Mouse (Mus musculus): ENCODE measurements around the gene 9430015G10Rik. TPM values are rescaled to one million over a fixed set of nuclear protein-coding genes. Genes with fewer than 3 reads are reported as not detected.

9430015G10Rik gene
- polyA plus RNA-seq, 1 experiment = 19.2 TPM

- no peaks in the 10 kb centered on the region for H3K36me3 ChIP-seq (ENCODE audit: control insufficient read depth, insufficient read depth)
- peaks cover 18% of the 10 kb centered on the region for H3K27me3 ChIP-seq (ENCODE audit: control insufficient read depth, insufficient read depth, insufficient read length)
- H3K4me3 ChIP-seq (ENCODE audit: insufficient read depth, poor library complexity, severe bottlenecking) = no peak overlapping the region
- no peaks in the 10 kb centered on the region for H3K79me3 ChIP-seq (ENCODE audit: low read depth)
- no peak overlapping the region for H3ac ChIP-seq (ENCODE audit: control insufficient read depth, insufficient read length, low read depth)
- TF ChIP-seq USF1 (IDR thresholded peaks at IDR 0.05; ENCODE audit: low read depth) (no peak), MYOD1 (IDR thresholded peaks at IDR 0.05; ENCODE audit: control insufficient read depth, insufficient read length, low read depth) (no peak), MYOG (IDR thresholded peaks at IDR 0.05; ENCODE audit: control insufficient read depth, extremely low read depth, insufficient read length) (no peak), CEBPB (IDR thresholded peaks at IDR 0.05; ENCODE audit: low read depth) (no peak), FOSL1 (IDR thresholded peaks at IDR 0.05; ENCODE audit: insufficient read depth, low read length, poor library complexity, severe bottlenecking) (no peak), CTCF (IDR thresholded peaks at IDR 0.05; ENCODE audit: control insufficient read depth, insufficient read depth, insufficient read length) (no peak), MAX (IDR thresholded peaks at IDR 0.05) (no peak)
- H3K79me2 ChIP-seq (ENCODE audit: control insufficient read depth, insufficient read depth) = no peaks in the 10 kb centered on the region
These were observed 42.4 kb upstream of the 9430015G10Rik start for GRCm38 (mm10) chr4:156067256-156067949.

GRCm38 (mm10) chr4:156069701-156070100 lies 40.1 kb upstream of the 9430015G10Rik start:
- no peaks in the 10 kb centered on the region for H3K79me3 ChIP-seq (ENCODE audit: low read depth)
- peaks cover 16% of the 10 kb centered on the region for H3K27me3 ChIP-seq (ENCODE audit: control insufficient read depth, insufficient read depth, insufficient read length)
- H3K4me3 ChIP-seq (ENCODE audit: insufficient read depth, poor library complexity, severe bottlenecking) = no peak overlapping the region
- no peak overlapping the region for H3ac ChIP-seq (ENCODE audit: control insufficient read depth, insufficient read length, low read depth)
- TF ChIP-seq MAX (IDR thresholded peaks at IDR 0.05) = no peak
- TF ChIP-seq CTCF (IDR thresholded peaks at IDR 0.05; ENCODE audit: control insufficient read depth, insufficient read depth, insufficient read length) = no peak
- no peak for TF ChIP-seq FOSL1 (IDR thresholded peaks at IDR 0.05; ENCODE audit: insufficient read depth, low read length, poor library complexity, severe bottlenecking)
- no peak for TF ChIP-seq USF1 (IDR thresholded peaks at IDR 0.05; ENCODE audit: low read depth)
- no peaks in the 10 kb centered on the region for H3K36me3 ChIP-seq (ENCODE audit: control insufficient read depth, insufficient read depth)
- no peaks in the 10 kb centered on the region for H3K79me2 ChIP-seq (ENCODE audit: control insufficient read depth, insufficient read depth)

GRCm38 (mm10) chr4:156070276-156070675 lies 39.5 kb upstream of the 9430015G10Rik start:
- H3K4me3 ChIP-seq (ENCODE audit: insufficient read depth, poor library complexity, severe bottlenecking) = no peak overlapping the region
- H3K27me3 ChIP-seq (ENCODE audit: control insufficient read depth, insufficient read depth, insufficient read length) = peaks cover 13% of the 10 kb centered on the region
- no peak overlapping the region for H3ac ChIP-seq (ENCODE audit: control insufficient read depth, insufficient read length, low read depth)
- no peaks in the 10 kb centered on the region for H3K79me2 ChIP-seq (ENCODE audit: control insufficient read depth, insufficient read depth)
- TF ChIP-seq FOSL1 (IDR thresholded peaks at IDR 0.05; ENCODE audit: insufficient read depth, low read length, poor library complexity, severe bottlenecking) (no peak), CTCF (IDR thresholded peaks at IDR 0.05; ENCODE audit: control insufficient read depth, insufficient read depth, insufficient read length) (no peak), MAX (IDR thresholded peaks at IDR 0.05) (no peak), USF1 (IDR thresholded peaks at IDR 0.05; ENCODE audit: low read depth) (no peak), CEBPB (IDR thresholded peaks at IDR 0.05; ENCODE audit: low read depth) (no peak), MYOD1 (IDR thresholded peaks at IDR 0.05; ENCODE audit: control insufficient read depth, insufficient read length, low read depth) (no peak), MYOG (IDR thresholded peaks at IDR 0.05; ENCODE audit: control insufficient read depth, extremely low read depth, insufficient read length) (no peak)
- H3K36me3 ChIP-seq (ENCODE audit: control insufficient read depth, insufficient read depth) = no peaks in the 10 kb centered on the region
- H3K79me3 ChIP-seq (ENCODE audit: low read depth) = no peaks in the 10 kb centered on the region

- H3K4me3 ChIP-seq (ENCODE audit: insufficient read depth, poor library complexity, severe bottlenecking) = no peak overlapping the region
These were observed 39.1 kb upstream of the 9430015G10Rik start for GRCm38 (mm10) chr4:156070716-156071115.

GRCm38 (mm10) chr4:156076911-156077382 lies 32.8 kb upstream of the 9430015G10Rik start:
- Histone ChIP-seq H3ac (ENCODE audit: control insufficient read depth, insufficient read length, low read depth) (no peak overlapping the region), H3K79me2 (ENCODE audit: control insufficient read depth, insufficient read depth) (no peaks in the 10 kb centered on the region), H3K27me3 (ENCODE audit: control insufficient read depth, insufficient read depth, insufficient read length) (peaks cover 27% of the 10 kb centered on the region), H3K4me3 (ENCODE audit: insufficient read depth, poor library complexity, severe bottlenecking) (no peak overlapping the region), H3K79me3 (ENCODE audit: low read depth) (no peaks in the 10 kb centered on the region), H3K36me3 (ENCODE audit: control insufficient read depth, insufficient read depth) (no peaks in the 10 kb centered on the region)
- TF ChIP-seq MYOD1 (IDR thresholded peaks at IDR 0.05; ENCODE audit: control insufficient read depth, insufficient read length, low read depth) = no peak
- no peak for TF ChIP-seq FOSL1 (IDR thresholded peaks at IDR 0.05; ENCODE audit: insufficient read depth, low read length, poor library complexity, severe bottlenecking)
- TF ChIP-seq USF1 (IDR thresholded peaks at IDR 0.05; ENCODE audit: low read depth) = no peak
- TF ChIP-seq CTCF (IDR thresholded peaks at IDR 0.05; ENCODE audit: control insufficient read depth, insufficient read depth, insufficient read length) = no peak
- no peak for TF ChIP-seq CEBPB (IDR thresholded peaks at IDR 0.05; ENCODE audit: low read depth)
- no peak for TF ChIP-seq MYOG (IDR thresholded peaks at IDR 0.05; ENCODE audit: control insufficient read depth, extremely low read depth, insufficient read length)
- no peak for TF ChIP-seq MAX (IDR thresholded peaks at IDR 0.05)

More at GRCm38 (mm10) chr4:156070716-156071115, 39.1 kb upstream of the 9430015G10Rik start:
- TF ChIP-seq CTCF (IDR thresholded peaks at IDR 0.05; ENCODE audit: control insufficient read depth, insufficient read depth, insufficient read length) (no peak), FOSL1 (IDR thresholded peaks at IDR 0.05; ENCODE audit: insufficient read depth, low read length, poor library complexity, severe bottlenecking) (no peak), MYOD1 (IDR thresholded peaks at IDR 0.05; ENCODE audit: control insufficient read depth, insufficient read length, low read depth) (no peak), MAX (IDR thresholded peaks at IDR 0.05) (no peak), MYOG (IDR thresholded peaks at IDR 0.05; ENCODE audit: control insufficient read depth, extremely low read depth, insufficient read length) (no peak), USF1 (IDR thresholded peaks at IDR 0.05; ENCODE audit: low read depth) (no peak)
- Histone ChIP-seq H3ac (ENCODE audit: control insufficient read depth, insufficient read length, low read depth) (no peak overlapping the region), H3K27me3 (ENCODE audit: control insufficient read depth, insufficient read depth, insufficient read length) (peaks cover 13% of the 10 kb centered on the region), H3K79me3 (ENCODE audit: low read depth) (no peaks in the 10 kb centered on the region), H3K36me3 (ENCODE audit: control insufficient read depth, insufficient read depth) (no peaks in the 10 kb centered on the region), H3K79me2 (ENCODE audit: control insufficient read depth, insufficient read depth) (no peaks in the 10 kb centered on the region)
